In genomic region chr6:83412854-83413401, GRCm38 (mm10) we compare ENCODE assay signal across 7 mouse cellular contexts. TPM values are rescaled to one million over a fixed set of nuclear protein-coding genes. Genes with fewer than 3 reads are reported as not detected.
DNase-seq lines count a peak whose midpoint lies in the region; ATAC-seq lines count a peak whose summit lies in the region.

No protein-coding gene starts in this region.

- no peaks in the 10 kb centered on the region for H3K9me3 ChIP-seq in forebrain, embryonic 10.5 days
- H3K9me3 ChIP-seq in midbrain, embryonic 15.5 days: no peaks in the 10 kb centered on the region

- no peak overlapping the region for H3K4me3 ChIP-seq in forebrain, embryonic 10.5 days
- H3K4me3 ChIP-seq in midbrain, embryonic 15.5 days: no peak overlapping the region

- no peaks in the 10 kb centered on the region for H3K27me3 ChIP-seq in forebrain, embryonic 10.5 days (ENCODE audit: poor library complexity, severe bottlenecking)
- H3K27me3 ChIP-seq in midbrain, embryonic 15.5 days (replicated peaks): no peaks in the 10 kb centered on the region

- no peak overlapping the region for H3K4me2 ChIP-seq in midbrain, embryonic 15.5 days

- no peak overlapping the region for H3K9ac ChIP-seq in midbrain, embryonic 15.5 days

- DNase-seq in thymus, postnatal 0 days (ENCODE audit: low spot score): peak; percentile 42
- no peak for DNase-seq in thymus, postnatal 10 days (ENCODE audit: low spot score in 2 of 2)
- no peak for DNase-seq in forebrain, embryonic 10.5 days (ENCODE audit: extremely low spot score, low spot score)
- DNase-seq in kidney, adult 8-10 months: peak; percentile 58 to 79
- no peak for DNase-seq in urinary bladder, adult 2 months (ENCODE audit: low spot score)
- no peak for DNase-seq in urinary bladder, postnatal 4 days (ENCODE audit: low spot score in 2 of 2)

- 0 out of 2 replicates have a peak overlapping the region, but pooled peaks have one; percentile 12 for H3K27ac ChIP-seq in forebrain, embryonic 10.5 days
- H3K27ac ChIP-seq in midbrain, embryonic 15.5 days: peak overlapping the region; percentile 42; the same call in 1 of the 2 replicates

- 80% methylated on average over 5 of the region's 5 CpGs for WGBS in forebrain, embryonic 10.5 days
- WGBS in midbrain, embryonic 15.5 days: 23% methylated on average over 5 of the region's 5 CpGs

- ATAC-seq in midbrain, embryonic 15.5 days (replicated peaks): peak; percentile 62

- H3K36me3 ChIP-seq in forebrain, embryonic 10.5 days (replicated peaks): peaks cover 68% of the 10 kb centered on the region
- H3K36me3 ChIP-seq in midbrain, embryonic 15.5 days (replicated peaks): no peaks in the 10 kb centered on the region

- H3K4me1 ChIP-seq in forebrain, embryonic 10.5 days: peaks cover 58% of the 10 kb centered on the region
- H3K4me1 ChIP-seq in midbrain, embryonic 15.5 days: peaks cover 73% of the 10 kb centered on the region

RNA-seq across cellular contexts. Expression of gene Tet3, which starts 46.0 kb away (rescaled TPM):
- polyA plus RNA-seq in thymus, postnatal 0 days (2015; fragmentation: Nextera tagmentation; extraction: Ambion mirVana): 19.7 and 24.1 TPM in 2 replicates
- 37.3 and 38.3 TPM in 2 replicates for polyA plus RNA-seq in forebrain, embryonic 10.5 days (2016; fragmentation: Nextera tagmentation; extraction: Ambion mirVana)
- polyA plus RNA-seq in midbrain, embryonic 15.5 days (2015; fragmentation: Nextera tagmentation; extraction: Ambion mirVana): 60.9 and 76.8 TPM in 2 replicates
- 9.4 and 14.4 TPM in 2 replicates for polyA plus RNA-seq in urinary bladder, adult 2 months (2012; rRNA removed)

Comparison
In these comparisons a context has a peak if more than half of its experiments do, and no peak if none do; other contexts are left out.
1. DNase-seq: peak in thymus, postnatal 0 days (single experiment) and kidney, adult 8-10 months (2 of 2); none in thymus, postnatal 10 days (0 of 2), forebrain, embryonic 10.5 days (single experiment), urinary bladder, adult 2 months (single experiment) and urinary bladder, postnatal 4 days (0 of 2).